Mouse (Mus musculus): ENCODE results near the gene Fgf7. TPM values are rescaled to one million over a fixed set of nuclear protein-coding genes. Genes with fewer than 3 reads are reported as not detected.
A peak's percentile ranks its signal among the peaks of the same experiment; 100 is the strongest.

Fgf7 gene
- polyA plus RNA-seq, 1 experiment from 2014 or later, result 1.1 TPM

GRCm38 (mm10) chr2:126033114-126033972 lies 1.1 kb upstream of the Fgf7 start:
- H3K4me1 ChIP-seq (ENCODE audit: control insufficient read depth, insufficient read depth, low read length), result no peaks in the 10 kb centered on the region
- H3K9me3 ChIP-seq (replicated peaks; ENCODE audit: control insufficient read depth, low read length), result no peaks in the 10 kb centered on the region
- no peaks in the 10 kb centered on the region for H3K27me3 ChIP-seq (ENCODE audit: control insufficient read depth, insufficient read depth, low read length)
- no peak overlapping the region for H3K9ac ChIP-seq (ENCODE audit: low read depth, low read length)
- H3K36me3 ChIP-seq (ENCODE audit: control insufficient read depth, insufficient read depth, low read length), result no peaks in the 10 kb centered on the region
- WGBS (ENCODE audit: insufficient replicate concordance), result 72% methylated on average over 8 of the region's 8 CpGs
- no peak overlapping the region for H3K4me3 ChIP-seq (ENCODE audit: low read depth, low read length)
- H3K4me2 ChIP-seq, result no peak overlapping the region
- no peak overlapping the region for H3K27ac ChIP-seq (ENCODE audit: low read depth, low read length)
- no peak for ATAC-seq (replicated peaks; ENCODE audit: insufficient number of reproducible peaks, low FRiP score, low TSS enrichment)

GRCm38 (mm10) chr2:126035013-126035770 lies 734 bp downstream of the Fgf7 start:
- Histone ChIP-seq H3K27ac (ENCODE audit: low read depth, low read length) (no peak overlapping the region), H3K9ac (ENCODE audit: low read depth, low read length) (no peak overlapping the region), H3K4me1 (ENCODE audit: control insufficient read depth, insufficient read depth, low read length) (no peaks in the 10 kb centered on the region), H3K9me3 (replicated peaks; ENCODE audit: control insufficient read depth, low read length) (no peaks in the 10 kb centered on the region), H3K27me3 (ENCODE audit: control insufficient read depth, insufficient read depth, low read length) (no peaks in the 10 kb centered on the region), H3K4me2 (no peak overlapping the region), H3K4me3 (ENCODE audit: low read depth, low read length) (no peak overlapping the region), H3K36me3 (ENCODE audit: control insufficient read depth, insufficient read depth, low read length) (no peaks in the 10 kb centered on the region)
- no peak for ATAC-seq (replicated peaks; ENCODE audit: insufficient number of reproducible peaks, low FRiP score, low TSS enrichment)
- WGBS (ENCODE audit: insufficient replicate concordance), result 48% methylated on average over 15 of the region's 15 CpGs

GRCm38 (mm10) chr2:126036121-126036520 lies 1.7 kb downstream of the Fgf7 start:
- ATAC-seq (replicated peaks; ENCODE audit: insufficient number of reproducible peaks, low FRiP score, low TSS enrichment), result no peak
- Histone ChIP-seq H3K27me3 (ENCODE audit: control insufficient read depth, insufficient read depth, low read length) (no peaks in the 10 kb centered on the region), H3K9me3 (replicated peaks; ENCODE audit: control insufficient read depth, low read length) (no peaks in the 10 kb centered on the region), H3K27ac (ENCODE audit: low read depth, low read length) (no peak overlapping the region), H3K4me1 (ENCODE audit: control insufficient read depth, insufficient read depth, low read length) (no peaks in the 10 kb centered on the region), H3K4me3 (ENCODE audit: low read depth, low read length) (no peak overlapping the region), H3K9ac (ENCODE audit: low read depth, low read length) (no peak overlapping the region), H3K36me3 (ENCODE audit: control insufficient read depth, insufficient read depth, low read length) (no peaks in the 10 kb centered on the region), H3K4me2 (no peak overlapping the region)
- 73% methylated on average over 4 of the region's 4 CpGs for WGBS (ENCODE audit: insufficient replicate concordance)

- Histone ChIP-seq H3K9me3 (replicated peaks; ENCODE audit: control insufficient read depth, low read length) (no peaks in the 10 kb centered on the region), H3K27me3 (ENCODE audit: control insufficient read depth, insufficient read depth, low read length) (no peaks in the 10 kb centered on the region), H3K9ac (ENCODE audit: low read depth, low read length) (no peak overlapping the region), H3K36me3 (ENCODE audit: control insufficient read depth, insufficient read depth, low read length) (no peaks in the 10 kb centered on the region), H3K4me2 (no peak overlapping the region), H3K27ac (ENCODE audit: low read depth, low read length) (no peak overlapping the region), H3K4me3 (ENCODE audit: low read depth, low read length) (no peak overlapping the region), H3K4me1 (ENCODE audit: control insufficient read depth, insufficient read depth, low read length) (no peaks in the 10 kb centered on the region)
- WGBS (ENCODE audit: insufficient replicate concordance), result 79% methylated on average over 7 of the region's 7 CpGs
- no peak for ATAC-seq (replicated peaks; ENCODE audit: insufficient number of reproducible peaks, low FRiP score, low TSS enrichment)
Observed at GRCm38 (mm10) chr2:126038221-126039000, 4.0 kb downstream of the Fgf7 start.

- no peaks in the 10 kb centered on the region for H3K36me3 ChIP-seq (ENCODE audit: control insufficient read depth, insufficient read depth, low read length)
- H3K4me2 ChIP-seq, result no peak overlapping the region
- no peak overlapping the region for H3K9ac ChIP-seq (ENCODE audit: low read depth, low read length)
- ATAC-seq (replicated peaks; ENCODE audit: insufficient number of reproducible peaks, low FRiP score, low TSS enrichment), result no peak
- WGBS (ENCODE audit: insufficient replicate concordance), result 31% methylated on average over 4 of the region's 4 CpGs
- no peaks in the 10 kb centered on the region for H3K9me3 ChIP-seq (replicated peaks; ENCODE audit: control insufficient read depth, low read length)
- H3K27ac ChIP-seq (ENCODE audit: low read depth, low read length), result peak overlapping the region; percentile 6; the same call in 1 of the 2 replicates
- no peak overlapping the region for H3K4me3 ChIP-seq (ENCODE audit: low read depth, low read length)
- H3K27me3 ChIP-seq (ENCODE audit: control insufficient read depth, insufficient read depth, low read length), result no peaks in the 10 kb centered on the region
- H3K4me1 ChIP-seq (ENCODE audit: control insufficient read depth, insufficient read depth, low read length), result no peaks in the 10 kb centered on the region
Observed at GRCm38 (mm10) chr2:126039414-126039891, 5.0 kb downstream of the Fgf7 start.

- no peak overlapping the region for H3K4me2 ChIP-seq
- WGBS (ENCODE audit: insufficient replicate concordance), result 84% methylated on average over 2 of the region's 2 CpGs
- H3K27ac ChIP-seq (ENCODE audit: low read depth, low read length), result no peak overlapping the region
- no peak overlapping the region for H3K4me3 ChIP-seq (ENCODE audit: low read depth, low read length)
- no peaks in the 10 kb centered on the region for H3K27me3 ChIP-seq (ENCODE audit: control insufficient read depth, insufficient read depth, low read length)
- H3K4me1 ChIP-seq (ENCODE audit: control insufficient read depth, insufficient read depth, low read length), result no peaks in the 10 kb centered on the region
- no peak overlapping the region for H3K9ac ChIP-seq (ENCODE audit: low read depth, low read length)
- no peaks in the 10 kb centered on the region for H3K36me3 ChIP-seq (ENCODE audit: control insufficient read depth, insufficient read depth, low read length)
- ATAC-seq (replicated peaks; ENCODE audit: insufficient number of reproducible peaks, low FRiP score, low TSS enrichment), result no peak
- no peaks in the 10 kb centered on the region for H3K9me3 ChIP-seq (replicated peaks; ENCODE audit: control insufficient read depth, low read length)
Observed at GRCm38 (mm10) chr2:126040651-126041050, 6.2 kb downstream of the Fgf7 start.

- Histone ChIP-seq H3K9me3 (replicated peaks; ENCODE audit: control insufficient read depth, low read length) (no peaks in the 10 kb centered on the region), H3K9ac (ENCODE audit: low read depth, low read length) (no peak overlapping the region), H3K4me3 (ENCODE audit: low read depth, low read length) (no peak overlapping the region), H3K27me3 (ENCODE audit: control insufficient read depth, insufficient read depth, low read length) (no peaks in the 10 kb centered on the region), H3K36me3 (ENCODE audit: control insufficient read depth, insufficient read depth, low read length) (no peaks in the 10 kb centered on the region), H3K4me1 (ENCODE audit: control insufficient read depth, insufficient read depth, low read length) (no peaks in the 10 kb centered on the region), H3K27ac (ENCODE audit: low read depth, low read length) (no peak overlapping the region), H3K4me2 (no peak overlapping the region)
- WGBS (ENCODE audit: insufficient replicate concordance), result 84% methylated on average over 6 of the region's 6 CpGs
- no peak for ATAC-seq (replicated peaks; ENCODE audit: insufficient number of reproducible peaks, low FRiP score, low TSS enrichment)
Observed at GRCm38 (mm10) chr2:126041237-126041636, 6.8 kb downstream of the Fgf7 start.

- H3K36me3 ChIP-seq (ENCODE audit: control insufficient read depth, insufficient read depth, low read length), result no peaks in the 10 kb centered on the region
- H3K9me3 ChIP-seq (replicated peaks; ENCODE audit: control insufficient read depth, low read length), result no peaks in the 10 kb centered on the region
- H3K27me3 ChIP-seq (ENCODE audit: control insufficient read depth, insufficient read depth, low read length), result no peaks in the 10 kb centered on the region
- no peak for ATAC-seq (replicated peaks; ENCODE audit: insufficient number of reproducible peaks, low FRiP score, low TSS enrichment)
- no peak overlapping the region for H3K4me2 ChIP-seq
- H3K27ac ChIP-seq (ENCODE audit: low read depth, low read length), result no peak overlapping the region
- no peak overlapping the region for H3K9ac ChIP-seq (ENCODE audit: low read depth, low read length)
- no peaks in the 10 kb centered on the region for H3K4me1 ChIP-seq (ENCODE audit: control insufficient read depth, insufficient read depth, low read length)
- H3K4me3 ChIP-seq (ENCODE audit: low read depth, low read length), result no peak overlapping the region
- WGBS (ENCODE audit: insufficient replicate concordance), result 54% methylated on average over 3 of the region's 3 CpGs
Observed at GRCm38 (mm10) chr2:126042674-126043073, 8.2 kb downstream of the Fgf7 start.

All from heart, embryonic 11.5 days (tissue).